Mouse (Mus musculus) left cerebral cortex, postnatal 25 days (tissue): Measurements from ENCODE around the gene Fgr. TPM values are rescaled to one million over a fixed set of nuclear protein-coding genes. Genes with fewer than 3 reads are reported as not detected.
"Not testable (repeated sequence)": the region's sequence is repeated elsewhere in the genome, so short reads cannot be mapped to it uniquely, and the experiment has no call there.

ENCODE experiments used
- DNase-seq, 2 experiments: peaks; one replicate each; pipeline ENCODE4 v3.0.0; 2022; ENCODE audit warnings: low spot score in 2 of 2, mixed read lengths in 1 of 2
- intact Hi-C: fragments of 180-260 bp; cut with DNase I; formaldehyde crosslinking; loops from one replicate; pipeline ENCODE4 v1.15.1; 2025
- total RNA-seq, 2 experiments: library from RNA; stranded (reverse); gene quantifications; 2 replicates each; pipeline ENCODE4 v1.2.3; 2021

The Fgr gene
- total RNA-seq = under 1 TPM; 0.18 to 0.25 TPM

GRCm38 (mm10) chr4:132973814-132974398 is at the start of gene Fgr:
Fgr (plus strand) TSS chr4:132974095.
- intact Hi-C loops = no loop called here
- no peak for DNase-seq

GRCm38 (mm10) chr4:132926520-132926919 is 47.4 kb upstream of the Fgr start:
- intact Hi-C loops, DNase-seq: not testable (repeated sequence)

GRCm38 (mm10) chr4:132930784-132931183 is 43.1 kb upstream of the Fgr start:
- peak; percentile 46 to 60 for DNase-seq

DNA sequence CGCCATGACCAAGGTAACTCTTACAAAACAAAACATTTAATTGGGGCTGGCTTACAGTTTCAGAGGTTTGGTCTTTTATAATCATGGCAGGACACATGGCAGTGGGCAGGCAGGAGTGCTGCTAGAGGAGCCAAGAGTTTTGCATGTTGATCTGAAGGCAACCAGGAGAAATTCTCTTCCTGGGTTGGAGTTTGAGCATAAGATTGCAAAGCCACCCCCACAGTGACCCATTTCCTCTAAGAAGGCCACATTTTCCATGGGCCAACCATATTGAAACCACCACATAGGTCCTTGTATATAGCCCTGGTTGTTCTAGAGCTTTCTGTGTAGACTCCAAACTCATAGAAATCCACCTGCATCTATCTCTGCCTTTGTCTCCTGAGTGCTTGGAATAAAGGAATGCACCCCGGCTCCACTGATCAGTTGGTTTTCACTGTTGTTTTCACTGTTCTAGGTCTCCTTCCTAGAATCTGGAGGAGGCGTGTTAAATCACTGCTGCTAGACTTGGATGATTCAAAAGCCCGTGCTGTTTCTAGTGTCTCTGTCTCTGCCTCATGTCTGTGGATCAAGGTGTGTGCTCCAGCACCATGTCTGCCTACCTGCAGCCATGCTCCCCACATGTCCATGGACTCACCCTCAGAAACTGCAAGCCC is 41.0 kb upstream of the Fgr start:
- intact Hi-C loops = no loop called here
- DNase-seq = peak; percentile 24 to 73

More at GRCm38 (mm10) chr4:132930784-132931183, 43.1 kb upstream of the Fgr start:
- intact Hi-C loops = no loop called here

DNA sequence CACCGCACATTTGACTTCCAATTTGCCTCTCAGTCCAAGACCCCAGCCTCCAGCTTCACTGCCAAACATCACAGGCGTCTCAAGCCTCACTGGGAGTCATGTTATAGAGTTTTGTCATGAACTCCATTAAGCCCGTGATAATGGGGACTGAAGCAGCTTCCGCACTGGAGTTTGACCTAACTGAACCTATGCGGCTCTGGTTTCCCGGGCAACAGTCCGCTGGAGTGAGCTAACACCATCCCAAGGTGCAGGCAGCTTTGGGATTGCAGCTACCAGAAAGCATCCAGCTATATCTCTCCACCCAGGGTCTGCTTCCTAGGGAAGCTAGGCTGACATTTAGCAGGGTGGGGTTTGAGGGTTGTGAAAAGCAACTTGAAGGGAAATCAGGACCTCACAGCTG is 39.3 kb upstream of the Fgr start:
- intact Hi-C loops = no loop called here
- no peak for DNase-seq

GRCm38 (mm10) chr4:132938181-132938941 is 35.5 kb upstream of the Fgr start:
- DNase-seq = peak; percentile 64 to 88
- intact Hi-C loops = no loop called here

- peak in 1 of 2 experiments; percentile 41 for DNase-seq
- intact Hi-C loops = loop anchor here (5.0 kb wide), 2 partner anchors 273 to 363 kb away; partner anchors contain the start of genes Cd164l2 and Gpr3
Measured at GRCm38 (mm10) chr4:132939421-132940127, 34.3 kb upstream of the Fgr start.

GRCm38 (mm10) chr4:132941012-132941729 is 32.7 kb upstream of the Fgr start:
- intact Hi-C loops = loop anchor here (5.0 kb wide), 2 partner anchors 271 to 361 kb away; partner anchors contain the start of genes Cd164l2 and Gpr3
- DNase-seq = no peak

GRCm38 (mm10) chr4:132943088-132943487 is 30.8 kb upstream of the Fgr start:
- intact Hi-C loops = loop anchor here (5.0 kb wide), 2 partner anchors 269 to 359 kb away; partner anchors contain the start of genes Cd164l2 and Gpr3

GRCm38 (mm10) chr4:132944106-132944505 is 29.8 kb upstream of the Fgr start:
- DNase-seq = no peak
- intact Hi-C loops = loop anchor here (5.0 kb wide), 2 partner anchors 268 to 358 kb away; partner anchors contain the start of genes Cd164l2 and Gpr3

More at GRCm38 (mm10) chr4:132943088-132943487, 30.8 kb upstream of the Fgr start:
- no peak for DNase-seq

DNA sequence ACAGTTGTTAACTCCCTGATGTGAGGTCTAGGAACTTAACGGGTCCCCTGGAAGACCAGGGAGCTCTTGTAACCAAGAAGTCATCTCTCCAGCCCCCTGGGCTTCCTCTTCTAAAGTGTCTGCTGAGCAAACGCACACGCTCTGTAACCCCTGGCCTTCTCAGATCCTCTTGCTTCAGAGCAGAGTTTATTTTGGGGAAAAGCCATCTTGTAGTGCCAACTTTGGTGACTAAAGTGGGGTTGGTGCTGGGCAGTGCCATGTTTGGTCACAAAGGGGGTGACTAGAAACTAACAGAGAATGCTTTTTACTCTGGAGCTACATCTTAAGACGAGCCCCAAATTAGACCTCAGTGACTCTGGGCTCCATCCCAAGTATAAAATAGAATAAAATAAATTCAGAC is 29.1 kb upstream of the Fgr start:
- intact Hi-C loops = loop anchor here (1.0 to 5.0 kb wide), 3 partner anchors 61 to 358 kb away; partner anchors contain the start of genes Cd164l2 and Gpr3
- DNase-seq = no peak

GRCm38 (mm10) chr4:132945261-132946046 is 28.4 kb upstream of the Fgr start:
- intact Hi-C loops = loop anchor here (1.0 kb wide), 1 partner anchor 60 kb away; no protein-coding TSS in a partner anchor
- peak; percentile 83 to 85 for DNase-seq

GRCm38 (mm10) chr4:132946047-132947001 is 27.6 kb upstream of the Fgr start:
- peak in 1 of 2 experiments; percentile 49 for DNase-seq
- intact Hi-C loops = no loop called here

DNA sequence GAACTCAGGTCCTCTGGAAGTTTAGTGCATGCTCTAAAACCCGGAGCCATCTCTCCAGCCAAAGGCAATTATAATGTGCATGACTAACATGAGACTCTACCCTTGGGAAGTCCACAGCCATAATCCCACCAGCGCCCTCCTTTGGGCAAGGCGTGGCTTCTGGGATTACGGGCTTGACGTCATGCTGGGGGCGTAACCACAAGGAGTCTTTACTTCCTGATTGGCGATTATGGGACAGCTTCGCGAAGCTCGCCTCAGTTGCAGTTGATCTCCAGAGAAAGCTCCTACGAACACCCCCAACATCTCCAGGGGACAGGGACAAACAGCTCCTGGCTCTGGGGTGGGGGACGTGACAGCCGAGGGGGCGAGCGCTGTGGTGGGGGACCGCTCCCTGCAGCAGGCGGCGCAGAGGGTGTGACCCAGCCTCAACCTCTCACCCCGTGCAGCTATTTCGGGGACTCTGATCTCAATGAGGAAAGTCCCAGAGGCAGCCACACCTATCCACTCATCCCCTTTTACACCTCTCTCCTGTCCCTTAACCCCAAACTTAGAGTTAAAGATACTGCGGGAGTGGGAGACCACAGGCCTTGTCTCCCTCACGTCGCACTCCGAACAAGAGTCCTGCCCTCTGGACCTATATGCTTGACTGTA is 23.9 kb upstream of the Fgr start:
- intact Hi-C loops = loop anchor here (5.0 kb wide), 1 partner anchor 37 kb away; no protein-coding TSS in a partner anchor

DNA sequence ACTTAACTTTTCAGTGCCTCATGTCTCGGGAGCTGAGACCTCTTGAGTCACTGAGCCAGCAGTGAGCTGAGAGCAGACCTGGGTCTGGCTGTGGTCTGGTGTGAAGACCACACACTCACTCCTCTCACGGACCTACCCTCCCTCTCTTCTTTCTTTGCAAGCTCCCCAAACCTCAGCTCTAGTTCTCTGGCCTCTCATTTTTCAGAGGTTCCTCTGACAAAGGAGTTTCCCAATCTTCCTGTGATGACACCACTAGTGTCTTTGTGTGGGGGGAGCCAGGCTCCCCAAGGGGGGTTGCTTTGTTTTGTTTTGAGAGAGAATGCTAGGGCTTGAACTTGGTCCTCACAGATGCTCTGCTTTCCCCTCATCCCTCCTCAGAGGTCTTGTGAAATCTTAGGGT is 22.9 kb upstream of the Fgr start:
- intact Hi-C loops = loop anchor here (5.0 kb wide), 1 partner anchor 36 kb away; no protein-coding TSS in a partner anchor

More for the DNA sequence above, 23.9 kb upstream of the Fgr start:
- no peak for DNase-seq

More for the DNA sequence above, 22.9 kb upstream of the Fgr start:
- no peak for DNase-seq
